Mouse (Mus musculus) embryonic facial prominence, embryonic 14.5 days (tissue): ENCODE measurements around the gene Aasdh. TPM values are rescaled to one million over a fixed set of nuclear protein-coding genes. Genes with fewer than 3 reads are reported as not detected.

Experiments
- ATAC-seq: fragments of 200-750 bp; cut with Nextera tagmentation; 2 replicates; pipeline ENCODE4 v1.8.0; 2017; ENCODE audit warnings: low read depth, moderate number of reproducible peaks, moderate TSS enrichment
- DNase-seq: peaks from one replicate; pipeline ENCODE4 v3.0.0-alpha.2; 2015; ENCODE audit warnings: low spot score
- H3K27ac ChIP-seq: fragments of 300-500 bp; sonication (generic); replicated peaks from 2 replicates; pipeline ENCODE4 v1.5.1; 2014; ENCODE audit warnings: low read depth, mild to moderate bottlenecking, low read length, moderate library complexity
- H3K27me3 ChIP-seq: fragments of 300-500 bp; sonication (generic); replicated peaks from 2 replicates; pipeline ENCODE4 v1.6.1; 2014; ENCODE audit warnings: low read length; ENCODE audit not compliant: control insufficient read depth, insufficient read depth
- H3K36me3 ChIP-seq: fragments of 300-500 bp; sonication (generic); 2 replicates; pipeline ENCODE4 v1.6.1; 2014; ENCODE audit warnings: low read length, mixed read lengths; ENCODE audit not compliant: control insufficient read depth, insufficient read depth
- H3K4me1 ChIP-seq: fragments of 300-500 bp; sonication (generic); 2 replicates; pipeline ENCODE4 v1.6.1; 2014; ENCODE audit warnings: antibody characterized with exemption, low read length; ENCODE audit not compliant: control insufficient read depth, insufficient read depth
- H3K4me2 ChIP-seq: fragments of 300-500 bp; sonication (generic); 2 replicates; pipeline ENCODE4 v1.6.1; 2014; ENCODE audit warnings: low read depth, mild to moderate bottlenecking, low read length, moderate library complexity, mixed read lengths
- H3K4me3 ChIP-seq: fragments of 300-500 bp; sonication (generic); 2 replicates; pipeline ENCODE4 v1.5.1; 2014; ENCODE audit warnings: low read depth, mild to moderate bottlenecking, low read length
- H3K9ac ChIP-seq: fragments of 300-500 bp; sonication (generic); 2 replicates; pipeline ENCODE4 v1.6.1; 2014; ENCODE audit warnings: low read depth, mild to moderate bottlenecking, low read length, moderate library complexity, mixed read lengths
- H3K9me3 ChIP-seq: fragments of 300-500 bp; sonication (generic); 2 replicates; pipeline ENCODE4 v1.6.1; 2016; ENCODE audit warnings: low read length; ENCODE audit not compliant: control insufficient read depth
- WGBS: fragments of 180-500 bp; shearing (Covaris S2); extraction: QIAGEN DNeasy Blood & Tissue Kit; methylation state at CpG from one replicate; pipeline ENCODE4 v1.1.7; 2014; 5-methylcytosine and 5-hydroxymethylcytosine counted together
- polyA plus RNA-seq: library from polyadenylated mRNA; unstranded; fragments of >200 nt; fragmentation: Nextera tagmentation; extraction: Ambion mirVana; gene quantifications from 2 replicates; pipeline ENCODE4 v1.2.1, GENCODE M21; 2014

Aasdh gene
- polyA plus RNA-seq, 1 experiment from 2014 or later = 13.1 TPM

DNA sequence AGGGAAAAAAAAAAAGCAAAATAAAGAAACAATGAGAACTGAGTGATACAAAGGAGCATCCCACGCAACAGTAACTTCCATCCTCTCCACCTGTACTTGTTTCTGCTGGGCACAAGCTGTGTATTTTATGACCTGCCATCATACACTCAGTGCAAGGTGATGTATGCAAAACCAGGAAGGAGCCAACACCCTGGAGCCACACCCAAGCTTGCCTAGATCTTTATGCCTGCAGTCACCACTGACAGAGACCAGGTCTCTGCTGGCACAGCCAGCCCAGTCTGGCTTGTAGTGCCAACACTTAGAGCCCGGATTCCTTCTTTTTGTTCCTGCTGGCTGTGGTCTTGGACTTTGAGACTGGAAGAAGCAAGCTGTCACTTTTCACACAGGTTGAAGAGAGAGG is 63.5 kb downstream of the Aasdh start:
- Histone ChIP-seq H3K9me3 (no peaks in the 10 kb centered on the region), H3K4me3 (no peak overlapping the region), H3K36me3 (no peaks in the 10 kb centered on the region), H3K27me3 (no peaks in the 10 kb centered on the region), H3K4me2 (no peak overlapping the region), H3K9ac (no peak overlapping the region), H3K4me1 (no peaks in the 10 kb centered on the region), H3K27ac (no peak overlapping the region)
- 89% methylated on average over 2 of the region's 2 CpGs for WGBS
- ATAC-seq (no peak), DNase-seq (no peak)

DNA sequence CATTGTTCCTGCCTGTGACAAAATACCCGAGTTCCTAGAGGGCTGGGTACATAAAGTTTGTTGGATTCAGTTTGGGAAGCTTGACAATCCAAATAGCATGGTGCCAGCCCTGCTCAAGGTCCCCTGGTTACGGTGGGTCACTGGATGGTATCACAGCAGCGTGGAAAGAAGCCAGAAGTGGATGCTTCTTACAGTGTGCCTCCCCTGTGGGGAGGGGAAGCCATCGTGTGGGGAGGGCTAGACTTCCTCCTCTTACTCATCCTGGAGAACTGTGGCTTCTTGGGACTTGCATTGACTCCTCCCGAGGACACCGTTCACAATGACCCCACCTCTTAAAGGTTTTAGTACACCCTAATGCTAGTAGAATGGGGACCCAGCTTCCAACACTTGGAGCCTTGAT is 65.5 kb downstream of the Aasdh start:
- Histone ChIP-seq H3K4me3 (no peak overlapping the region), H3K9me3 (no peaks in the 10 kb centered on the region), H3K27ac (no peak overlapping the region), H3K9ac (no peak overlapping the region), H3K36me3 (no peaks in the 10 kb centered on the region), H3K4me1 (no peaks in the 10 kb centered on the region), H3K27me3 (no peaks in the 10 kb centered on the region), H3K4me2 (no peak overlapping the region)
- DNase-seq (no peak), ATAC-seq (no peak)
- WGBS = 92% methylated on average over 6 of the region's 6 CpGs

GRCm38 (mm10) chr5:76837018-76837417 is 68.3 kb downstream of the Aasdh start:
- 52% methylated on average over 5 of the region's 5 CpGs for WGBS
- H3K4me3 ChIP-seq = no peak overlapping the region
- DNase-seq (no peak), ATAC-seq (no peak)
- H3K27me3 ChIP-seq = no peaks in the 10 kb centered on the region
- no peaks in the 10 kb centered on the region for H3K9me3 ChIP-seq
- H3K4me2 ChIP-seq = no peak overlapping the region
- H3K9ac ChIP-seq = no peak overlapping the region
- no peaks in the 10 kb centered on the region for H3K36me3 ChIP-seq
- no peaks in the 10 kb centered on the region for H3K4me1 ChIP-seq
- H3K27ac ChIP-seq = no peak overlapping the region

- peak; percentile 56; the same call in 1 of the 2 replicates for ATAC-seq
- Histone ChIP-seq H3K4me1 (no peaks in the 10 kb centered on the region), H3K9ac (no peak overlapping the region), H3K27me3 (no peaks in the 10 kb centered on the region), H3K36me3 (no peaks in the 10 kb centered on the region), H3K4me2 (no peak overlapping the region), H3K27ac (no peak overlapping the region), H3K4me3 (no peak overlapping the region), H3K9me3 (no peaks in the 10 kb centered on the region)
- 66% methylated on average over 17 of the region's 17 CpGs for WGBS
- peak; percentile 45 for DNase-seq
Observed at GRCm38 (mm10) chr5:76832529-76833210, 72.6 kb downstream of the Aasdh start.

DNA sequence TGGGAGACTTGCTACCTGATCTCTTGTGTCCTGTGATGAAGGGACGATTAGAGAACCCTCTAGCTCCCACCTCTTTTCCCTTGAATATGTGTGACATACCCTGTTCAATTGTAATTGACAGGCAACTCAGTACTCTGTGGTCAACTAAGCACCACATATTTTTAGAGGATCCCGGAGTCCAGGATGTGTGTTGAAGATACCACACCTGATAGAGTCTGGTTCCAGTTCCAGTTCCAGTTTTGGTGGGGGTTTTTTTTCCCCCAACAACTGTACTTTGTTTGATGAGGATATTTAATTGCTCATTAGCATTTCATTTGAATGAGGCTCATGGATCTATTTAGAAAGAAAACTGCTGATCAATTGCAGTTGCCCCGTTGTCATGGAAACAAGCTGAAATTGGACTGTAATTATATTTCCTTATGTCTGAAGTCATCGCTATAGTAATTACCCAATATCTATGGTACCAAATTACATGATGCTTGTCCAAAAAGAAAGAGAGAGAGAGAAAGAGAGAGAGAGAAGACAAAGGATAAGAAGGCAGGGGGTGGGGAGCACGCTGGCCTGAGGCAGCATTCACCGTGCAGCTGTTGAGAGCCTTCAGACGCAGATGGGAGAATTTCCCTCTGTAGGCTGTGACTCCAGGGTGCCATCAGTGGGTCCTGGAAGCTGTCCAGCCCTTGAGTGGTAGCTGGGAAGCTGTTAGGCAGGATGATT is 76.6 kb downstream of the Aasdh start:
- DNase-seq (peak; percentile 55), ATAC-seq (peak; percentile 6; the same call in 1 of the 2 replicates)
- Histone ChIP-seq H3K36me3 (no peaks in the 10 kb centered on the region), H3K4me2 (no peak overlapping the region), H3K4me3 (no peak overlapping the region), H3K27ac (no peak overlapping the region), H3K9ac (no peak overlapping the region), H3K4me1 (no peaks in the 10 kb centered on the region), H3K27me3 (no peaks in the 10 kb centered on the region), H3K9me3 (no peaks in the 10 kb centered on the region)
- WGBS = 69% methylated on average over 7 of the region's 7 CpGs

Other genes with a start within 250 kb of the Aasdh start
- 9.8 and 10.8 TPM in 2 replicates for gene C530008M17Rik, start 249.0 kb downstream of the Aasdh start, polyA plus RNA-seq
- gene Paics, start 45.8 kb upstream of the Aasdh start, polyA plus RNA-seq = 228 and 252 TPM in 2 replicates
- 23.1 and 26.5 TPM in 2 replicates for gene Ppat, start 46.1 kb upstream of the Aasdh start, polyA plus RNA-seq
- 96.9 and 107 TPM in 2 replicates for gene Srp72, start 69.2 kb upstream of the Aasdh start, polyA plus RNA-seq
- not detected in 2 replicates for gene Arl9, start 98.5 kb upstream of the Aasdh start, polyA plus RNA-seq
- 0.12 and 0.43 TPM in 2 replicates for gene Thegl, start 110.5 kb upstream of the Aasdh start, polyA plus RNA-seq
- gene Hopx, start 209.6 kb upstream of the Aasdh start, polyA plus RNA-seq = 1.6 and 2.8 TPM in 2 replicates